Mouse (Mus musculus) ES-E14 (cell line): ENCODE measurements at regions not wholly inside any gene's neighbourhood (a gene's known extent, or its start where the extent isn't known, plus 50 kb on each side); places are given as distances from the start of the nearest gene placed in this dataset.

Experiments
- HCFC1 ChIP-seq: IDR thresholded peaks from 2 replicates; pipeline ENCODE4 v1.6.1; 2012; ENCODE audit warnings: low read length, inconsistent platforms, borderline replicate concordance; ENCODE audit not compliant: insufficient read depth
- ZC3H11A ChIP-seq: IDR thresholded peaks from 2 replicates; pipeline ENCODE4 v1.6.1; 2012; ENCODE audit warnings: low read depth, mild to moderate bottlenecking, inconsistent platforms, low read length, borderline replicate concordance

DNA sequence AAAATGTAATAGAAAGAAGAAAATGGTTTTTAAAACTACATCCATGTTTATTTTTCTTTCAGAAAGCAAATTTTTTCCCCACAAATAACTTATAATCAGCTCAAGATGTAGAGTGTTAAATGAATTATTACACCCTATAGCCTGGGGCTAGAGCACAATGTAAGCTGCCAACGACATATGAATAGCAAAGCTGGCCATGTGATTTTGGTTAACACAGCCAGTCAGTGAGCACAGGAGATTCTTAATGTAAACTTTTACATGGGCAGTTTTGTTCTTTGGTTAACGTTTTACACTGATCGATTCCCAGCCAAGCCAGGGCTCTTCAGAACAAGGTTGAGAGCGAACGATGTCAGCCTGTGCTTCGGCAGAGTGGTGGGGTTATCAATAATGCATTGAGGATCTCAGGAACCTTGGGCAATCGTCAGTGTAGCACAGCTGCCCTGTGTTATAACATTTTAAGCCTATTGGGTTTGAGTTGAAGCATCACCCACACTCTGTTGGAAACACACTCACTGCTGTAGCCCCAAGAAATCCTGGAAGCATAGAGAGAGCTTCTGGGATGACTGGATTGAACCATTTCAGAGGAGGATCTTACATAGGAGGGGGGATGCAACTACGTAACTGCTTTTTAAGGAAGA, 196.6 kb downstream of the Gm11146 start:
- TF ChIP-seq HCFC1 (no peak), ZC3H11A (no peak)
